In genomic region chr13:20256613-20257012, GRCm38 (mm10) we compare ENCODE assay signal across 20 mouse cellular contexts.
DNase-seq lines count a peak whose midpoint lies in the region; ATAC-seq lines count a peak whose summit lies in the region.
"Had no signal": no experiment of that assay in that cellular context is flagged by ENCODE, and none has a peak within 500 bp of the region (broad histone marks: within the 10 kb centered on the region; RNA-seq: fewer than 3 reads in every experiment).

No protein-coding gene starts in this region.

- no peak overlapping the region for H3K9ac ChIP-seq in heart, embryonic 15.5 days
- H3K9ac ChIP-seq: embryonic facial prominence, embryonic 15.5 days; forebrain, embryonic 13.5 days; forebrain, postnatal 0 days; hindbrain, embryonic 15.5 days had no signal

- H3K4me3 ChIP-seq in heart, embryonic 15.5 days = no peak overlapping the region
- peak overlapping the region; percentile 46 for H3K4me3 ChIP-seq in megakaryocyte, embryonic 14.5 days (replicated peaks)
- H3K4me3 ChIP-seq: embryonic facial prominence, embryonic 15.5 days; forebrain, embryonic 13.5 days; hindbrain, embryonic 15.5 days had no signal

- H3K9me3 ChIP-seq in heart, embryonic 15.5 days (replicated peaks) = no peaks in the 10 kb centered on the region
- no peaks in the 10 kb centered on the region for H3K9me3 ChIP-seq in megakaryocyte, embryonic 14.5 days
- H3K9me3 ChIP-seq: embryonic facial prominence, embryonic 15.5 days; forebrain, embryonic 13.5 days; hindbrain, embryonic 15.5 days had no signal

- H3K27ac ChIP-seq in heart, embryonic 15.5 days = peak overlapping the region; percentile 37; the same call in 1 of the 2 replicates
- H3K27ac ChIP-seq: embryonic facial prominence, embryonic 15.5 days; forebrain, embryonic 13.5 days; hindbrain, embryonic 15.5 days had no signal

- no peak for DNase-seq in heart, adult 18-20 months
- DNase-seq in induced T-regulatory cell, adult 2 months (ENCODE audit: low read depth) = peak; percentile 14
- DNase-seq in embryo, embryonic 11 days = no peak
- DNase-seq: adrenal gland, adult 2 months; adrenal gland, postnatal 25 days; cerebellum, adult 18-20 months; cerebellum, adult 9-11 months; cerebellum, postnatal 36 days; forebrain, postnatal 0 days; gastrocnemius, postnatal 14 days; heart, postnatal 14 days had no signal

- ATAC-seq in heart, embryonic 15.5 days (replicated peaks; ENCODE audit: insufficient number of reproducible peaks, insufficient read depth, low FRiP score, low read depth) = no peak
- ATAC-seq in megakaryocyte, adult 5-6 weeks (ENCODE audit: poor library complexity, severe bottlenecking) = no peak
- ATAC-seq: forebrain, embryonic 13.5 days; forebrain, postnatal 0 days; inflammation-experienced regulatory T-cells, adult 6 months; intestine, postnatal 0 days had no signal

- H3K36me3 ChIP-seq in heart, embryonic 15.5 days = no peaks in the 10 kb centered on the region
- peaks cover 17% of the 10 kb centered on the region for H3K36me3 ChIP-seq in megakaryocyte, embryonic 14.5 days (replicated peaks; ENCODE audit: low read length)
- H3K36me3 ChIP-seq: embryonic facial prominence, embryonic 15.5 days; hindbrain, embryonic 15.5 days had no signal

- H3K4me1 ChIP-seq in heart, embryonic 15.5 days (replicated peaks) = peaks cover 3% of the 10 kb centered on the region; the same call in 1 of the 2 replicates
- peaks cover 32% of the 10 kb centered on the region for H3K4me1 ChIP-seq in megakaryocyte, embryonic 14.5 days
- H3K4me1 ChIP-seq: forebrain, embryonic 13.5 days; hindbrain, embryonic 15.5 days had no signal

- WGBS in heart, embryonic 15.5 days = 74% methylated on average over 4 of the region's 4 CpGs

- no peaks in the 10 kb centered on the region for H3K27me3 ChIP-seq in heart, embryonic 15.5 days
- no peaks in the 10 kb centered on the region for H3K27me3 ChIP-seq in megakaryocyte, embryonic 14.5 days (replicated peaks)
- H3K27me3 ChIP-seq: embryonic facial prominence, embryonic 15.5 days; forebrain, embryonic 13.5 days; hindbrain, embryonic 15.5 days had no signal

- H3K4me2 ChIP-seq in heart, embryonic 15.5 days = no peak overlapping the region
- H3K4me2 ChIP-seq: embryonic facial prominence, embryonic 15.5 days; forebrain, embryonic 13.5 days; heart, embryonic 11.5 days; hindbrain, embryonic 15.5 days had no signal
